Mouse (Mus musculus): ENCODE measurements around the gene Kcnq1. TPM values are rescaled to one million over a fixed set of nuclear protein-coding genes. Genes with fewer than 3 reads are reported as not detected.

The Kcnq1 gene
- total and polyA plus RNA-seq, 3 experiments: 0.63 to 0.96 TPM; not detected in 1

- H3K4me3 ChIP-seq (ENCODE audit: control insufficient read depth in 1 of 2, insufficient read depth in 1 of 2, low read depth in 2 of 2, low read length in 2 of 2): no peak overlapping the region
- no peak for DNase-seq (ENCODE audit: low read depth, low spot score)
- no peak overlapping the region for H3K27ac ChIP-seq (ENCODE audit: control insufficient read depth, low read depth, low read length)
- no peaks in the 10 kb centered on the region for H3K27me3 ChIP-seq (ENCODE audit: control insufficient read depth in 1 of 2, insufficient read depth in 2 of 2, low read length in 2 of 2)
- H3K9ac ChIP-seq (ENCODE audit: control insufficient read depth, low read depth, low read length, poor library complexity, severe bottlenecking): no peak overlapping the region
- peaks cover 99% of the 10 kb centered on the region for H3K79me2 ChIP-seq (ENCODE audit: control insufficient read depth, insufficient read depth, low read length, poor library complexity)
- peaks cover 0 to 11% of the 10 kb centered on the region in 2 experiments; a peak in 3 of 4 replicates for H3K4me1 ChIP-seq (ENCODE audit: control insufficient read depth in 1 of 2, insufficient read depth in 2 of 2, low read length in 2 of 2)
- TF ChIP-seq MAX (IDR thresholded peaks at IDR 0.05; ENCODE audit: low read length) (no peak), JUND (IDR thresholded peaks at IDR 0.05; ENCODE audit: low read depth, low read length) (no peak), ZKSCAN1 (IDR thresholded peaks at IDR 0.05; ENCODE audit: low read depth, low read length) (no peak), HCFC1 (IDR thresholded peaks at IDR 0.05; ENCODE audit: low read depth, low read length) (no peak)
- peaks cover 2 to 24% of the 10 kb centered on the region in 2 experiments; a peak in 3 of 4 replicates for H3K36me3 ChIP-seq (ENCODE audit: control insufficient read depth in 1 of 2, insufficient read depth in 2 of 2, low read length in 2 of 2)
- H3K9me3 ChIP-seq (replicated peaks; ENCODE audit: insufficient read depth, low read length): no peaks in the 10 kb centered on the region
These were observed 180.5 kb downstream of the Kcnq1 start for GRCm38 (mm10) chr7:143286532-143287290.

- DNase-seq (ENCODE audit: low read depth, low spot score): no peak
- Histone ChIP-seq H3K36me3 (ENCODE audit: control insufficient read depth in 1 of 2, insufficient read depth in 2 of 2, low read length in 2 of 2) (peaks cover 2 to 24% of the 10 kb centered on the region in 2 experiments), H3K4me3 (ENCODE audit: control insufficient read depth in 1 of 2, insufficient read depth in 1 of 2, low read depth in 2 of 2, low read length in 2 of 2) (no peak overlapping the region), H3K9me3 (replicated peaks; ENCODE audit: insufficient read depth, low read length) (no peaks in the 10 kb centered on the region), H3K79me2 (ENCODE audit: control insufficient read depth, insufficient read depth, low read length, poor library complexity) (peaks cover 94% of the 10 kb centered on the region), H3K27me3 (ENCODE audit: control insufficient read depth in 1 of 2, insufficient read depth in 2 of 2, low read length in 2 of 2) (no peaks in the 10 kb centered on the region), H3K4me1 (ENCODE audit: control insufficient read depth in 1 of 2, insufficient read depth in 2 of 2, low read length in 2 of 2) (peaks cover 0 to 11% of the 10 kb centered on the region in 2 experiments; a peak in 2 of 4 replicates), H3K9ac (ENCODE audit: control insufficient read depth, low read depth, low read length, poor library complexity, severe bottlenecking) (no peak overlapping the region), H3K27ac (ENCODE audit: control insufficient read depth, low read depth, low read length) (no peak overlapping the region)
- TF ChIP-seq HCFC1 (IDR thresholded peaks at IDR 0.05; ENCODE audit: low read depth, low read length) (no peak), SMC3 (IDR thresholded peaks at IDR 0.05; ENCODE audit: low read depth, low read length) (no peak), ZC3H11A (IDR thresholded peaks at IDR 0.05; ENCODE audit: low read depth, low read length) (no peak), SIN3A (IDR thresholded peaks at IDR 0.05; ENCODE audit: low read length) (no peak), RAD21 (IDR thresholded peaks at IDR 0.05; ENCODE audit: low read depth, low read length) (no peak), MYB (IDR thresholded peaks at IDR 0.05; ENCODE audit: low read depth, low read length) (no peak), USF2 (IDR thresholded peaks at IDR 0.05; ENCODE audit: borderline replicate concordance in 1 of 2, insufficient read depth in 1 of 2, low read depth in 1 of 2, low read length in 2 of 2) (no peak), CHD1 (IDR thresholded peaks at IDR 0.05; ENCODE audit: low read depth, low read length) (no peak), TBP (IDR thresholded peaks at IDR 0.05; ENCODE audit: low read depth, low read length) (no peak)
These were observed 182.0 kb downstream of the Kcnq1 start for GRCm38 (mm10) chr7:143288135-143288534.

Measured in MEL (cell line).